Mouse (Mus musculus) neural tube, embryonic 14.5 days (tissue): ENCODE data around the gene Lsm2. TPM values are rescaled to one million over a fixed set of nuclear protein-coding genes. Genes with fewer than 3 reads are reported as not detected.
"Not testable (repeated sequence)": the region's sequence is repeated elsewhere in the genome, so short reads cannot be mapped to it uniquely, and the experiment has no call there.

Experiments used
- ATAC-seq: fragments of 200-750 bp; cut with Nextera tagmentation; 2 replicates; pipeline ENCODE4 v1.8.0; 2017; ENCODE audit warnings: low read depth, mild to moderate bottlenecking, moderate TSS enrichment, moderate library complexity
- H3K27ac ChIP-seq: fragments of 300-500 bp; sonication (generic); 2 replicates; pipeline ENCODE4 v1.5.1; 2014; ENCODE audit warnings: low read depth, mild to moderate bottlenecking, control low read depth, low read length, moderate library complexity, mixed read lengths
- H3K27me3 ChIP-seq: fragments of 300-500 bp; sonication (generic); 2 replicates; pipeline ENCODE4 v1.6.1; 2014; ENCODE audit warnings: low read length; ENCODE audit not compliant: control insufficient read depth, insufficient read depth
- H3K36me3 ChIP-seq: fragments of 300-500 bp; sonication (generic); 2 replicates; pipeline ENCODE4 v1.6.1; 2014; ENCODE audit warnings: low read length, mixed read lengths; ENCODE audit not compliant: control insufficient read depth, insufficient read depth
- H3K4me1 ChIP-seq: fragments of 300-500 bp; sonication (generic); 2 replicates; pipeline ENCODE4 v1.6.1; 2014; ENCODE audit warnings: low read length; ENCODE audit not compliant: control insufficient read depth, insufficient read depth
- H3K4me2 ChIP-seq: fragments of 300-500 bp; sonication (generic); 2 replicates; pipeline ENCODE4 v1.6.1; 2014; ENCODE audit warnings: mild to moderate bottlenecking, low read depth, low read length, control low read depth
- H3K4me3 ChIP-seq: fragments of 300-500 bp; sonication (generic); 2 replicates; pipeline ENCODE4 v1.5.1; 2014; ENCODE audit warnings: low read depth, low read length, control low read depth, mixed read lengths
- H3K9ac ChIP-seq: fragments of 300-500 bp; sonication (generic); replicated peaks from 2 replicates; pipeline ENCODE4 v1.6.1; 2014; ENCODE audit warnings: low read depth, mild to moderate bottlenecking, control low read depth, low read length, mixed read lengths
- H3K9me3 ChIP-seq: fragments of 300-500 bp; sonication (generic); 2 replicates; pipeline ENCODE4 v1.6.1; 2016; ENCODE audit warnings: low read length; ENCODE audit not compliant: control insufficient read depth
- WGBS: fragments of 180-500 bp; shearing (Covaris S2); extraction: QIAGEN DNeasy Blood & Tissue Kit; methylation state at CpG from one replicate; pipeline ENCODE4 v1.1.7; 2014; 5-methylcytosine and 5-hydroxymethylcytosine counted together
- polyA plus RNA-seq: library from polyadenylated mRNA; unstranded; fragments of >200 nt; fragmentation: Nextera tagmentation; extraction: Ambion mirVana; gene quantifications from 2 replicates; pipeline ENCODE4 v1.2.1, GENCODE M21; 2014

The Lsm2 gene
- polyA plus RNA-seq, 1 experiment from 2014 or later = 89.5 TPM

DNA sequence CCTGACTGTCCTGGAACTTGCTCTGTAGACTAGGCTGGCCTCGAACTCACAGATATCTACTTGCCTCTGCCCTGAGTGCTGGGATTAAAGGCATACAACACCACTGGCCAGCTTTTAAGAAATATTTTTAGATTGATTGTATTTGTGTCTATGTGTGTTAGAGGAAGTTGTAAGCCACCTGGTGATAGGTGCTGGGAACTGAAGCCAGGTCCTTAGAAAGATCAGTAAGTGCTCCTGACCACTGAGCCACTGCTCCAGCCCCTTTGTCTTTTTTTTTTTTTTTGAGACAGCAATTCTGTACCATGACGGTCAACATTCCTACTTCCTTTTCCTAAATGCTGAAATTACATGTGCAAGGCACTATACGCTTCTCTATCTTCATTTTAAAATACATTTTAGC is 28.4 kb upstream of the Lsm2 start:
- Histone ChIP-seq H3K9ac (no peak overlapping the region), H3K4me2 (no peak overlapping the region; the same call in 1 of the 2 replicates), H3K27ac (no peak overlapping the region), H3K27me3 (peaks cover 6% of the 10 kb centered on the region; the same call in 1 of the 2 replicates), H3K4me3 (peak overlapping the region; percentile 96; the same call in 1 of the 2 replicates), H3K36me3 (peaks cover 10% of the 10 kb centered on the region; the same call in 1 of the 2 replicates), H3K4me1 (peaks cover 11% of the 10 kb centered on the region; the same call in 1 of the 2 replicates), H3K9me3 (no peaks in the 10 kb centered on the region)
- ATAC-seq = no peak
- WGBS = 91% methylated on average over 3 of the region's 3 CpGs

DNA sequence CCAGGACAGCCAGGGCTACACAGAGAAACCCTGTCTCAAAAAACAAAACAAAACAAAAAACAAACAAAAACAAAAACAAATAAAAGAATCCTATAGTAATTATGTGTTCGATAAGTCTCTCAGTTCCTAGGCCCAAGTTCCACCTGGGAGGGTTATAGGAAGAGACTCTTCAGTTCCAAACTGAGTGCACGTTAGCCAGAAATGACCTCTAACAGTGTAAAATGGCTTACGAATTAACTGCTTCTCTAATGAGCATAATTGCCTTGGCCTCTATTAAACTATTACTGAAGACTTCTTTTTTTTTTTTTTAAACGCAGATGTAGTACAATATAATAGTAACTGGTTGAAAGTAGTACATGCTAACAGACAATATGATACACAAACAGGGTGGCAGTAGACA is 27.8 kb upstream of the Lsm2 start:
- Histone ChIP-seq H3K9me3 (no peaks in the 10 kb centered on the region), H3K4me3 (no peak overlapping the region), H3K27me3 (peaks cover 6% of the 10 kb centered on the region; the same call in 1 of the 2 replicates), H3K4me2 (no peak overlapping the region), H3K27ac (no peak overlapping the region), H3K9ac (no peak overlapping the region), H3K36me3 (peaks cover 10% of the 10 kb centered on the region; the same call in 1 of the 2 replicates), H3K4me1 (peaks cover 11% of the 10 kb centered on the region; the same call in 1 of the 2 replicates)
- ATAC-seq = no peak
- 93% methylated on average over 4 of the region's 4 CpGs for WGBS

DNA sequence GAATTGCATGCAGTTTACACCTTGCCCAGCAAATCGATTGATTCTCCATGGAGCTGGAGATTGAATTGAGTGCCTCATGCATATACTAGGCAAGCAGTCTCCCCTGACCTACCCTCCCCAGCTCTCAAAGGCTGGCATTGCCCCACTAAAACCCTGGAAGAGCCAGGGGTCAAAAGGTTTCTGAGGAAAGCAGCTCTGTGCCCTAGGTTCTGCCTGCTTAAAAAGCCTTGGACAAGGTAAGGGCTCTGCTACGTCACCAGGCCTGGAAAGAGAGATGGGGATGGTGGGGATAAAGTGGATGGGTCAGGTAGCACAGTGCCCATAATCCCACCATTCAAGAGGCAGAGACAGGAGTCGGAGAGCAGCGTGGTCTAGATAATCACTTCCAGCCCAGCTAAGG is 26.8 kb upstream of the Lsm2 start:
- H3K9me3 ChIP-seq = no peaks in the 10 kb centered on the region
- ATAC-seq = no peak
- WGBS = 88% methylated on average over 4 of the region's 4 CpGs

DNA sequence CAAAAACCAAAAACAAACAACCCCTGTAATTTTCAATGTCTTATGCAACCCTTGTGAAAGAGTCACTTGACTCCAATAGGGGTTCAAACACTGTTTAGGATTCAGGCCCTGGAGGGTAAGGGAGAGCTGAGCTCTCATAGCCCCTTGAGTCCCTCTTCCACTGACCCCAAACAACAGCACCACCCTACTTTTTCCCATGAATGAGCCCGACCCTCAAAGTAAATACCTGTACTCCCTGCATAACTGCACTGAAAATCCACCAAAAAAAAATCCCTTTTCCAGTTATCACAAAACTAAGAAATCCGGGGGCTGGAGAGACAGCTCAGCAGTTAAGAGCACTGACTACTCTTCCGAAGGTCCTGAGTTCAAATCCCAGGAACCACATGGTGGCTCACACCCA is 25.8 kb upstream of the Lsm2 start:
- H3K4me3 ChIP-seq = no peak overlapping the region

More for the DNA sequence above, 26.8 kb upstream of the Lsm2 start:
- Histone ChIP-seq H3K4me2 (no peak overlapping the region), H3K36me3 (peaks cover 7% of the 10 kb centered on the region; the same call in 1 of the 2 replicates), H3K27ac (no peak overlapping the region), H3K4me3 (no peak overlapping the region), H3K27me3 (peaks cover 6% of the 10 kb centered on the region; the same call in 1 of the 2 replicates), H3K9ac (no peak overlapping the region), H3K4me1 (peaks cover 11% of the 10 kb centered on the region; the same call in 1 of the 2 replicates)

DNA sequence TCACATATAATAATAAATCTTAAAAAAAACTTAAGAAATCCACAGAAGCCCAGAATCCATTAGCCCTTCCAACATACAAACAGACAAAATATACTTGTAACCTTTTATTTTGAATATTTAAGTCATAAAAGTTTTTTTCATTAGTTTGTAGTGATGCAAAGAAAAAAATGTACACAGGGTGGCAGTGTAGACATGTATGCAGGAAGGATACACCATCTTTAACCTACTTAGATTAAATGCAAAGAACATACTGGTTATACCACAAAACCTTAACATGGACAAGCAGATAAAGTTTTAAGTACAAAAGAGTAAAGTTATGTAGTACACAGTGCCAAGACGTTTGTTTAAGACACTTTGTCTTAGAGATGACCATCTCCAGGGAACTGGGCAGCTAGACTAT is 25.3 kb upstream of the Lsm2 start:
- WGBS = 44% methylated on average over 1 of the region's 1 CpGs
- H3K27ac ChIP-seq = no peak overlapping the region
- no peak overlapping the region for H3K4me3 ChIP-seq
- no peaks in the 10 kb centered on the region for H3K36me3 ChIP-seq
- no peak overlapping the region for H3K4me2 ChIP-seq
- no peak overlapping the region for H3K9ac ChIP-seq
- no peak for ATAC-seq
- H3K4me1 ChIP-seq = no peaks in the 10 kb centered on the region
- H3K27me3 ChIP-seq = peaks cover 6% of the 10 kb centered on the region; the same call in 1 of the 2 replicates
- no peaks in the 10 kb centered on the region for H3K9me3 ChIP-seq

More for the DNA sequence above, 25.8 kb upstream of the Lsm2 start:
- Histone ChIP-seq H3K9ac (no peak overlapping the region), H3K36me3 (no peaks in the 10 kb centered on the region; the same call in 1 of the 2 replicates), H3K4me2 (no peak overlapping the region), H3K27me3 (peaks cover 6% of the 10 kb centered on the region; the same call in 1 of the 2 replicates), H3K4me1 (peaks cover 3% of the 10 kb centered on the region; the same call in 1 of the 2 replicates), H3K9me3 (no peaks in the 10 kb centered on the region), H3K27ac (no peak overlapping the region)
- WGBS = 77% methylated on average over 3 of the region's 3 CpGs
- no peak for ATAC-seq

- H3K9ac ChIP-seq, H3K27me3 ChIP-seq, ATAC-seq, H3K9me3 ChIP-seq, H3K4me3 ChIP-seq, H3K27ac ChIP-seq, H3K4me1 ChIP-seq, H3K4me2 ChIP-seq, H3K36me3 ChIP-seq: not testable (repeated sequence)
- 13% methylated on average over 22 of the region's 40 CpGs for WGBS
Observed at GRCm38 (mm10) chr17:34957291-34957690, 24.4 kb upstream of the Lsm2 start.

DNA sequence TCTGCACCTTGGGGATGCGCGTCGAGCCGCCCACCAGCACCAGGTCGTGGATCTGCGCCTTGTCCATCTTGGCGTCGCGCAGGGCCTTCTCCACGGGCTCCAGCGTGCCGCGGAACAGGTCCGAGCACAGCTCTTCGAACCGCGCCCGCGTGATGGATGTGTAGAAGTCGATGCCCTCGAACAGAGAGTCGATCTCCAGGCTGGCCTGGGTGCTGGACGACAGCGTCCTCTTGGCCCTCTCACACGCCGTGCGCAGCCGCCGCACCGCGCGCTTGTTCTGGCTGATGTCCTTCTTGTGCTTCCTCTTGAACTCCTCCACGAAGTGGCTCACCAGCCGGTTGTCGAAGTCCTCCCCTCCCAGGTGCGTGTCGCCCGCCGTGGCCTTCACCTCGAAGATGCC is 23.7 kb upstream of the Lsm2 start:
- not testable (repeated sequence) for H3K27ac ChIP-seq, H3K4me1 ChIP-seq, H3K9ac ChIP-seq, H3K4me3 ChIP-seq, H3K9me3 ChIP-seq, H3K4me2 ChIP-seq, H3K36me3 ChIP-seq, H3K27me3 ChIP-seq, ATAC-seq
- 22% methylated on average over 26 of the region's 40 CpGs for WGBS

GRCm38 (mm10) chr17:34958734-34959129 is 22.9 kb upstream of the Lsm2 start:
- peak overlapping the region; percentile 36 for H3K4me3 ChIP-seq
- H3K4me1 ChIP-seq, H3K27me3 ChIP-seq, H3K36me3 ChIP-seq, H3K9me3 ChIP-seq, H3K9ac ChIP-seq, H3K27ac ChIP-seq: not testable (repeated sequence)
- peak overlapping the region; percentile 66 for H3K4me2 ChIP-seq
- 1% methylated on average over 13 of the region's 47 CpGs for WGBS
- ATAC-seq = peak; percentile 47

DNA sequence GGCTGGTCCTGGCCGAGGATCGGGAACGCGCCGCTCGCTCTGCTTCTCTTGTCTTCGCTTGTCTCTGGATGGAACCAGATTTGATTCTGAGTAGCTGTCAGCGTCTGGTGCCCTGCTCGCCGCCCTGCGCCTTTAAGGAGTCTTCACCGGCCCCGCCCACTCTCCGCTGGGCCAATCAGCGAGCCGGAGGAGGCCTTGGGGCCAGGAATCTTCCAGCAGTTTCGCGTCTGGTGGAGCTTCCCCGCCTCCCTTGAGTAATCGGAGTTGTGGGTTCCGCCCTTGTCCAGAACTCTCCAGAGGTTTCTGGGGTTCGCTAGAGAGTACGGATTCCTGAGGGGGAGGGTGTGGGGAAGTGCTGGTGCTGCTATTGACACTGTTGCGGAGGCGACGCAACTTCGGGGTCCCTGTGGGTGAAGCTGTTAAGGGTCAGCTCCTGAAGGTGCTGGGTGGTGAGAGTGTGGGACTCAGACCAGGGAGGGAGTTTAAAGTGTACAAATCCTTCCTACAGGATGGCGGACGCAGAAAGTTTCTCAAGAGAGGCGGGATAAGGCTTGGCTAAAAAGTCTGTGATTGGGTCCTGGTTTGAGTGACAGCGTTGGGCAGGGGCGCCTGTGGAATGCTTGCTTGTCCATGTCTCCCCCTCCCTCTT is 22.4 kb upstream of the Lsm2 start, which contains the start of gene Hspa1b:
Gene Hspa1b, minus strand, starts transcription at position 109 of the 649 bp plus-strand sequence.
- WGBS = under 1% methylated on average over 30 of the region's 32 CpGs
- Histone ChIP-seq H3K4me2 (peak within 1 kb of the TSS; percentile 66), H3K9ac (0 out of 2 replicates have a peak within 1 kb of the TSS, but pooled peaks have one; percentile 28), H3K27ac (peak within 1 kb of the TSS; percentile 67), H3K4me3 (peak within 1 kb of the TSS; percentile 36)
- ATAC-seq = peak; percentile 92
- not testable (repeated sequence) for H3K9me3 ChIP-seq, H3K4me1 ChIP-seq, H3K27me3 ChIP-seq, H3K36me3 ChIP-seq
